Mouse (Mus musculus) MEL (cell line): ENCODE results near the gene Sit1. TPM values are rescaled to one million over a fixed set of nuclear protein-coding genes. Genes with fewer than 3 reads are reported as not detected.

ENCODE experiments used
- DNase-seq: peaks from one replicate; pipeline ENCODE4 v3.0.0; 2011; ENCODE audit warnings: low read depth, low spot score
- H3K27ac ChIP-seq: 2 replicates; pipeline ENCODE4 v1.5.1; 2012; ENCODE audit warnings: low read depth, mild to moderate bottlenecking, control low read depth, low read length, moderate library complexity; ENCODE audit not compliant: control insufficient read depth
- H3K27me3 ChIP-seq, 2 experiments: fragments of 150-350 bp in 1 of 2; sonication (generic) in 1 of 2; 2 replicates each; pipeline ENCODE4 v1.6.1; 2012; ENCODE audit warnings: low read length in 2 of 2, mild to moderate bottlenecking in 2 of 2, improper control_type of control experiment in 1 of 2, moderate library complexity in 1 of 2; ENCODE audit not compliant: insufficient read depth in 2 of 2, control insufficient read depth in 1 of 2
- H3K36me3 ChIP-seq, 2 experiments: 2 replicates each; pipeline ENCODE4 v1.6.1; 2012 to 2014; ENCODE audit warnings: low read length in 2 of 2, improper control_type of control experiment in 1 of 2, inconsistent platforms in 1 of 2, mild to moderate bottlenecking in 1 of 2; ENCODE audit not compliant: insufficient read depth in 2 of 2, control insufficient read depth in 1 of 2
- H3K4me1 ChIP-seq, 2 experiments: fragments of 150-350 bp in 1 of 2; sonication (generic) in 1 of 2; 2 replicates each; pipeline ENCODE4 v1.6.1; 2012; ENCODE audit warnings: low read length in 2 of 2, improper control_type of control experiment in 1 of 2, mild to moderate bottlenecking in 1 of 2; ENCODE audit not compliant: insufficient read depth in 2 of 2, control insufficient read depth in 1 of 2
- H3K4me3 ChIP-seq, 2 experiments: fragments of 150-350 bp in 1 of 2; sonication (generic) in 1 of 2; 2 replicates each; pipeline ENCODE4 v1.5.1; 2012; ENCODE audit warnings: low read depth in 2 of 2, low read length in 2 of 2, mild to moderate bottlenecking in 2 of 2, moderate library complexity in 2 of 2, control low read depth in 1 of 2, improper control_type of control experiment in 1 of 2; ENCODE audit not compliant: control insufficient read depth in 1 of 2, insufficient read depth in 1 of 2
- H3K79me2 ChIP-seq: 2 replicates; pipeline ENCODE4 v1.6.1; 2012; ENCODE audit warnings: mild to moderate bottlenecking, low read length, moderate library complexity; ENCODE audit not compliant: control insufficient read depth, poor library complexity, insufficient read depth
- H3K9ac ChIP-seq: 2 replicates; pipeline ENCODE4 v1.6.1; 2012; ENCODE audit warnings: low read depth, mild to moderate bottlenecking, control low read depth, low read length, moderate library complexity; ENCODE audit not compliant: control insufficient read depth, poor library complexity, severe bottlenecking
- H3K9me3 ChIP-seq: fragments of 150-350 bp; sonication (generic); replicated peaks from 2 replicates; pipeline ENCODE4 v1.6.1; 2012; ENCODE audit warnings: mild to moderate bottlenecking, low read length, improper control_type of control experiment, moderate library complexity; ENCODE audit not compliant: insufficient read depth
- CHD1 ChIP-seq: IDR thresholded peaks from 2 replicates; pipeline ENCODE4 v1.6.1; 2012; ENCODE audit warnings: low read depth, mild to moderate bottlenecking, inconsistent platforms, low read length, improper control_type of control experiment
- ELF1 ChIP-seq: IDR thresholded peaks from 2 replicates; pipeline ENCODE4 v1.6.1; 2014; ENCODE audit warnings: low read depth, mild to moderate bottlenecking, inconsistent platforms, low read length, improper control_type of control experiment, moderate library complexity
- EP300 ChIP-seq, 2 experiments: IDR thresholded peaks; 2 replicates each; pipeline ENCODE4 v1.6.1; 2011; ENCODE audit warnings: improper control_type of control experiment in 2 of 2, low read length in 2 of 2, low read depth in 1 of 2, mild to moderate bottlenecking in 1 of 2
- JUND ChIP-seq: IDR thresholded peaks from 2 replicates; pipeline ENCODE4 v1.6.1; 2011; ENCODE audit warnings: low read depth, mild to moderate bottlenecking, improper control_type of control experiment, low read length
- MAX ChIP-seq: IDR thresholded peaks from 2 replicates; pipeline ENCODE4 v1.6.1; 2011; ENCODE audit warnings: low read length, improper control_type of control experiment
- MAZ ChIP-seq: IDR thresholded peaks from 2 replicates; pipeline ENCODE4 v1.6.1; 2012; ENCODE audit warnings: low read depth, mild to moderate bottlenecking, inconsistent platforms, low read length, improper control_type of control experiment
- NELFE ChIP-seq: IDR thresholded peaks from 2 replicates; pipeline ENCODE4 v1.6.1; 2011; ENCODE audit warnings: low read depth, low read length, improper control_type of control experiment
- POLR2A ChIP-seq, 2 experiments: IDR thresholded peaks; 2 replicates each; pipeline ENCODE4 v1.6.1; 2011 to 2012; ENCODE audit warnings: low read length in 2 of 2, mild to moderate bottlenecking in 2 of 2, control low read depth in 1 of 2, improper control_type of control experiment in 1 of 2, low read depth in 1 of 2, moderate library complexity in 1 of 2; ENCODE audit not compliant: control insufficient read depth in 1 of 2, insufficient read depth in 1 of 2, poor library complexity in 1 of 2
- POLR2AphosphoS5 ChIP-seq: IDR thresholded peaks from 2 replicates; pipeline ENCODE4 v1.6.1; 2012; ENCODE audit warnings: low read depth, borderline replicate concordance, mild to moderate bottlenecking, inconsistent platforms, low read length, moderate library complexity, mixed read lengths
- SIN3A ChIP-seq: IDR thresholded peaks from 2 replicates; pipeline ENCODE4 v1.6.1; 2012; ENCODE audit warnings: low read length, improper control_type of control experiment, inconsistent platforms
- TAL1 ChIP-seq: IDR thresholded peaks from 2 replicates; pipeline ENCODE4 v1.6.1; 2012; ENCODE audit warnings: mild to moderate bottlenecking, inconsistent platforms, low read length, moderate library complexity, mixed read lengths
- TBP ChIP-seq: IDR thresholded peaks from 2 replicates; pipeline ENCODE4 v1.8.0; 2011; ENCODE audit warnings: low read depth, low read length, improper control_type of control experiment
- TCF12 ChIP-seq: IDR thresholded peaks from 2 replicates; pipeline ENCODE4 v1.6.1; 2014; ENCODE audit warnings: low read depth, mild to moderate bottlenecking, inconsistent platforms, low read length, improper control_type of control experiment, moderate library complexity
- UBTF ChIP-seq: IDR thresholded peaks from 2 replicates; pipeline ENCODE4 v1.6.1; 2012; ENCODE audit warnings: low read depth, mild to moderate bottlenecking, inconsistent platforms, low read length, improper control_type of control experiment, moderate library complexity, borderline replicate concordance; ENCODE audit not compliant: insufficient read depth
- USF1 ChIP-seq: IDR thresholded peaks from 2 replicates; pipeline ENCODE4 v1.6.1; 2014; ENCODE audit warnings: low read depth, mild to moderate bottlenecking, inconsistent platforms, low read length, improper control_type of control experiment, moderate library complexity
- USF2 ChIP-seq, 2 experiments: IDR thresholded peaks; 2 replicates each; pipeline ENCODE4 v1.6.1; 2011 to 2012; ENCODE audit warnings: improper control_type of control experiment in 2 of 2, low read length in 2 of 2, borderline replicate concordance in 1 of 2, inconsistent platforms in 1 of 2, low read depth in 1 of 2, mild to moderate bottlenecking in 1 of 2; ENCODE audit not compliant: insufficient read depth in 1 of 2
- ZKSCAN1 ChIP-seq: IDR thresholded peaks from 2 replicates; pipeline ENCODE4 v1.6.1; 2012; ENCODE audit warnings: low read depth, mild to moderate bottlenecking, inconsistent platforms, low read length, improper control_type of control experiment, moderate library complexity
- polyA plus RNA-seq, 2 experiments: library from polyadenylated mRNA; stranded (reverse) in 1 of 2; unstranded in 1 of 2; fragments of >175 nt in 1 of 2; fragments of >200 nt in 1 of 2; gene quantifications; 2 replicates each; pipeline versions ENCODE4 v1.2.1 to v1.2.4; 2012; ENCODE audit warnings: low replicate concordance in 2 of 2, low read depth in 1 of 2; ENCODE audit not compliant: insufficient read length in 2 of 2, insufficient read depth in 1 of 2, missing spikeins in 1 of 2
- total RNA-seq: library from RNA; depleted of rRNA; stranded (reverse); fragments of 300-350 nt; gene quantifications from 2 replicates; pipeline ENCODE4 v1.2.3, GENCODE M21; 2012

The Sit1 gene
- total and polyA plus RNA-seq, 3 experiments = 0.06 to 0.08 TPM; not detected in 1

- Histone ChIP-seq H3K4me1 (no peaks in the 10 kb centered on the region), H3K4me3 (no peak overlapping the region), H3K27me3 (no peaks in the 10 kb centered on the region), H3K27ac (no peak overlapping the region), H3K9me3 (no peaks in the 10 kb centered on the region), H3K79me2 (no peaks in the 10 kb centered on the region), H3K9ac (no peak overlapping the region), H3K36me3 (no peaks in the 10 kb centered on the region)
- TF ChIP-seq TBP (no peak), UBTF (no peak), TAL1 (no peak), ELF1 (no peak), USF2 (IDR thresholded peaks at IDR 0.05; ENCODE audit: borderline replicate concordance in 1 of 2, insufficient read depth in 1 of 2, low read depth in 1 of 2, low read length in 2 of 2) (no peak), TCF12 (no peak), EP300 (IDR thresholded peaks at IDR 0.05; ENCODE audit: low read depth in 1 of 2, low read length in 2 of 2) (no peak), SIN3A (no peak), JUND (no peak)
- no peak for DNase-seq
These were observed 13.2 kb downstream of the Sit1 start for GRCm38 (mm10) chr4:43470301-43470700.

GRCm38 (mm10) chr4:43466872-43467271 is 16.7 kb downstream of the Sit1 start:
- H3K79me2 ChIP-seq = no peaks in the 10 kb centered on the region
- no peak for DNase-seq
- no peaks in the 10 kb centered on the region for H3K9me3 ChIP-seq
- peaks cover 4 to 6% of the 10 kb centered on the region in 2 experiments; a peak in 1 of 4 replicates for H3K4me1 ChIP-seq
- no peak for TF ChIP-seq USF2 (IDR thresholded peaks at IDR 0.05; ENCODE audit: borderline replicate concordance in 1 of 2, insufficient read depth in 1 of 2, low read depth in 1 of 2, low read length in 2 of 2)
- no peak for TF ChIP-seq POLR2A (IDR thresholded peaks at IDR 0.05; ENCODE audit: control insufficient read depth in 1 of 2, insufficient read depth in 1 of 2, low read depth in 1 of 2, low read length in 2 of 2, poor library complexity in 1 of 2)
- TF ChIP-seq MAX = no peak
- TF ChIP-seq CHD1 = no peak
- no peak for TF ChIP-seq USF1
- no peak for TF ChIP-seq NELFE
- no peak for TF ChIP-seq SIN3A
- no peak for TF ChIP-seq POLR2AphosphoS5
- no peak for TF ChIP-seq ZKSCAN1
- TF ChIP-seq MAZ = no peak
- no peaks in the 10 kb centered on the region for H3K27me3 ChIP-seq
- no peak overlapping the region for H3K4me3 ChIP-seq
- H3K9ac ChIP-seq = no peak overlapping the region
- H3K36me3 ChIP-seq = peaks cover 0 to 5% of the 10 kb centered on the region in 2 experiments; a peak in 2 of 4 replicates
- no peak overlapping the region for H3K27ac ChIP-seq
